Mouse (Mus musculus) kidney, embryonic 15.5 days (tissue): ENCODE measurements around the gene Whrn. TPM values are rescaled to one million over a fixed set of nuclear protein-coding genes. Genes with fewer than 3 reads are reported as not detected.

Experiments used
- ATAC-seq: fragments of 200-750 bp; cut with Nextera tagmentation; replicated peaks from 2 replicates; pipeline ENCODE4 v1.8.0; 2017; ENCODE audit warnings: moderate TSS enrichment; ENCODE audit not compliant: low FRiP score
- H3K27ac ChIP-seq: fragments of 300-500 bp; sonication (generic); 2 replicates; pipeline ENCODE4 v1.5.1; 2015; ENCODE audit warnings: mild to moderate bottlenecking, inconsistent platforms
- H3K27me3 ChIP-seq: fragments of 300-500 bp; sonication (generic); 2 replicates; pipeline ENCODE4 v1.6.1; 2015; ENCODE audit warnings: inconsistent platforms
- H3K36me3 ChIP-seq: fragments of 300-500 bp; sonication (generic); 2 replicates; pipeline ENCODE4 v1.6.1; 2015; ENCODE audit warnings: inconsistent platforms
- H3K4me1 ChIP-seq: fragments of 300-500 bp; sonication (generic); 2 replicates; pipeline ENCODE4 v1.6.1; 2015; ENCODE audit warnings: inconsistent platforms
- H3K4me2 ChIP-seq: fragments of 300-500 bp; sonication (generic); 2 replicates; pipeline ENCODE4 v1.6.1; 2015; ENCODE audit warnings: moderate library complexity, mild to moderate bottlenecking, inconsistent platforms
- H3K4me3 ChIP-seq: fragments of 300-500 bp; sonication (generic); replicated peaks from 2 replicates; pipeline ENCODE4 v1.5.1; 2015; ENCODE audit warnings: mild to moderate bottlenecking, inconsistent platforms
- H3K9ac ChIP-seq: fragments of 300-500 bp; sonication (generic); 2 replicates; pipeline ENCODE4 v1.6.1; 2015; ENCODE audit warnings: mild to moderate bottlenecking, inconsistent platforms
- H3K9me3 ChIP-seq: fragments of 300-500 bp; sonication (generic); replicated peaks from 2 replicates; pipeline ENCODE4 v1.6.1; 2016; ENCODE audit warnings: inconsistent platforms
- WGBS: fragments of 180-500 bp; shearing (Covaris S2); methylation state at CpG from one replicate; pipeline ENCODE4 v1.1.7; 2015; ENCODE audit warnings: mixed read lengths; 5-methylcytosine and 5-hydroxymethylcytosine counted together
- polyA plus RNA-seq: library from polyadenylated mRNA; unstranded; fragments of >200 nt; fragmentation: Nextera tagmentation; extraction: Ambion mirVana; gene quantifications from 2 replicates; pipeline ENCODE4 v1.2.1, GENCODE M21; 2015

Gene Whrn
- polyA plus RNA-seq, 1 experiment from 2014 or later, result 6.1 TPM

GRCm38 (mm10) chr4:63490146-63490545 is 5.6 kb downstream of the Whrn start:
- no peaks in the 10 kb centered on the region for H3K9me3 ChIP-seq
- no peaks in the 10 kb centered on the region for H3K36me3 ChIP-seq
- no peak overlapping the region for H3K4me2 ChIP-seq
- peaks cover 10% of the 10 kb centered on the region for H3K27me3 ChIP-seq
- H3K4me1 ChIP-seq, result peaks cover 44% of the 10 kb centered on the region
- H3K27ac ChIP-seq, result no peak overlapping the region
- no peak for ATAC-seq
- WGBS, result 57% methylated on average over 3 of the region's 3 CpGs
- H3K4me3 ChIP-seq, result no peak overlapping the region
- H3K9ac ChIP-seq, result no peak overlapping the region

- 71% methylated on average over 10 of the region's 10 CpGs for WGBS
These were observed 6.1 kb downstream of the Whrn start for GRCm38 (mm10) chr4:63489676-63490075.

GRCm38 (mm10) chr4:63487916-63488315 is 7.9 kb downstream of the Whrn start:
- Histone ChIP-seq H3K27ac (no peak overlapping the region), H3K4me1 (peaks cover 34% of the 10 kb centered on the region), H3K9ac (no peak overlapping the region), H3K4me3 (no peak overlapping the region), H3K4me2 (no peak overlapping the region), H3K36me3 (no peaks in the 10 kb centered on the region), H3K27me3 (no peaks in the 10 kb centered on the region), H3K9me3 (no peaks in the 10 kb centered on the region)
- WGBS, result 88% methylated on average over 2 of the region's 2 CpGs
- no peak; the same call in 1 of the 2 replicates for ATAC-seq

More at GRCm38 (mm10) chr4:63489676-63490075, 6.1 kb downstream of the Whrn start:
- H3K36me3 ChIP-seq, result no peaks in the 10 kb centered on the region
- peaks cover 6% of the 10 kb centered on the region for H3K27me3 ChIP-seq
- no peak overlapping the region for H3K4me2 ChIP-seq
- no peak overlapping the region for H3K4me3 ChIP-seq
- peaks cover 39% of the 10 kb centered on the region for H3K4me1 ChIP-seq
- no peaks in the 10 kb centered on the region for H3K9me3 ChIP-seq
- no peak for ATAC-seq
- no peak overlapping the region for H3K9ac ChIP-seq
- no peak overlapping the region for H3K27ac ChIP-seq

GRCm38 (mm10) chr4:63487256-63487655 is 8.5 kb downstream of the Whrn start:
- H3K9ac ChIP-seq, result no peak overlapping the region
- no peak for ATAC-seq

GRCm38 (mm10) chr4:63486523-63486922 is 9.3 kb downstream of the Whrn start:
- Histone ChIP-seq H3K27ac (no peak overlapping the region), H3K36me3 (no peaks in the 10 kb centered on the region), H3K27me3 (no peaks in the 10 kb centered on the region), H3K4me1 (peaks cover 39% of the 10 kb centered on the region), H3K4me3 (no peak overlapping the region), H3K9ac (no peak overlapping the region), H3K9me3 (no peaks in the 10 kb centered on the region), H3K4me2 (no peak overlapping the region)
- 56% methylated on average over 4 of the region's 4 CpGs for WGBS
- no peak for ATAC-seq

More at GRCm38 (mm10) chr4:63487256-63487655, 8.5 kb downstream of the Whrn start:
- 80% methylated on average over 6 of the region's 6 CpGs for WGBS
- Histone ChIP-seq H3K4me2 (no peak overlapping the region), H3K4me1 (peaks cover 36% of the 10 kb centered on the region), H3K36me3 (no peaks in the 10 kb centered on the region), H3K9me3 (no peaks in the 10 kb centered on the region), H3K4me3 (no peak overlapping the region), H3K27ac (no peak overlapping the region), H3K27me3 (no peaks in the 10 kb centered on the region)

- H3K27me3 ChIP-seq, result no peaks in the 10 kb centered on the region
- no peaks in the 10 kb centered on the region for H3K36me3 ChIP-seq
- no peak for ATAC-seq
- peaks cover 49% of the 10 kb centered on the region for H3K4me1 ChIP-seq
- WGBS, result 39% methylated on average over 7 of the region's 7 CpGs
- H3K4me3 ChIP-seq, result no peak overlapping the region
- H3K4me2 ChIP-seq, result no peak overlapping the region
- no peaks in the 10 kb centered on the region for H3K9me3 ChIP-seq
- no peak overlapping the region for H3K27ac ChIP-seq
- H3K9ac ChIP-seq, result no peak overlapping the region
These were observed 12.1 kb downstream of the Whrn start for GRCm38 (mm10) chr4:63483741-63484140.

- Histone ChIP-seq H3K4me2 (peak overlapping the region; percentile 33), H3K27ac (peak overlapping the region; percentile 85)
These were observed 15.0 kb downstream of the Whrn start for GRCm38 (mm10) chr4:63480845-63481167.

GRCm38 (mm10) chr4:63480098-63480844 is 15.5 kb downstream of the Whrn start:
- peak overlapping the region; percentile 33 for H3K4me2 ChIP-seq
- peak overlapping the region; percentile 85 for H3K27ac ChIP-seq
- H3K4me3 ChIP-seq, result no peak overlapping the region
- no peaks in the 10 kb centered on the region for H3K36me3 ChIP-seq
- no peaks in the 10 kb centered on the region for H3K27me3 ChIP-seq
- H3K9me3 ChIP-seq, result no peaks in the 10 kb centered on the region
- H3K9ac ChIP-seq, result 0 out of 2 replicates have a peak overlapping the region, but pooled peaks have one; percentile 14
- ATAC-seq, result peak; percentile 63
- 19% methylated on average over 11 of the region's 11 CpGs for WGBS
- peaks cover 37% of the 10 kb centered on the region for H3K4me1 ChIP-seq

More at GRCm38 (mm10) chr4:63480845-63481167, 15.0 kb downstream of the Whrn start:
- H3K36me3 ChIP-seq, result no peaks in the 10 kb centered on the region
- H3K4me3 ChIP-seq, result no peak overlapping the region
- H3K9ac ChIP-seq, result 0 out of 2 replicates have a peak overlapping the region, but pooled peaks have one; percentile 14
- H3K27me3 ChIP-seq, result no peaks in the 10 kb centered on the region
- ATAC-seq, result no peak; the same call in 1 of the 2 replicates
- peaks cover 37% of the 10 kb centered on the region for H3K4me1 ChIP-seq
- H3K9me3 ChIP-seq, result no peaks in the 10 kb centered on the region
- WGBS, result 26% methylated on average over 11 of the region's 11 CpGs

- Histone ChIP-seq H3K9me3 (no peaks in the 10 kb centered on the region), H3K27me3 (no peaks in the 10 kb centered on the region), H3K4me3 (no peak overlapping the region), H3K36me3 (no peaks in the 10 kb centered on the region), H3K4me1 (peaks cover 31% of the 10 kb centered on the region), H3K4me2 (no peak overlapping the region), H3K9ac (no peak overlapping the region), H3K27ac (no peak overlapping the region)
- ATAC-seq, result no peak
- WGBS, result 76% methylated on average over 7 of the region's 7 CpGs
These were observed 17.8 kb downstream of the Whrn start for GRCm38 (mm10) chr4:63478036-63478435.

- Histone ChIP-seq H3K27me3 (no peaks in the 10 kb centered on the region), H3K4me1 (peaks cover 24% of the 10 kb centered on the region), H3K4me2 (no peak overlapping the region), H3K27ac (no peak overlapping the region), H3K36me3 (no peaks in the 10 kb centered on the region), H3K9me3 (no peaks in the 10 kb centered on the region), H3K9ac (no peak overlapping the region), H3K4me3 (no peak overlapping the region)
- 93% methylated on average over 6 of the region's 6 CpGs for WGBS
- ATAC-seq, result no peak
These were observed 18.9 kb downstream of the Whrn start for GRCm38 (mm10) chr4:63476891-63477290.

GRCm38 (mm10) chr4:63475208-63475607 is 20.6 kb downstream of the Whrn start:
- H3K4me2 ChIP-seq, result no peak overlapping the region
- WGBS, result 54% methylated on average over 3 of the region's 3 CpGs
- H3K9me3 ChIP-seq, result no peaks in the 10 kb centered on the region
- H3K27ac ChIP-seq, result no peak overlapping the region
- no peak overlapping the region for H3K4me3 ChIP-seq
- ATAC-seq, result no peak
- H3K36me3 ChIP-seq, result no peaks in the 10 kb centered on the region
- H3K9ac ChIP-seq, result no peak overlapping the region
- H3K27me3 ChIP-seq, result no peaks in the 10 kb centered on the region
- H3K4me1 ChIP-seq, result peaks cover 10% of the 10 kb centered on the region

GRCm38 (mm10) chr4:63474439-63474838 is 21.4 kb downstream of the Whrn start:
- no peak for ATAC-seq
- H3K4me1 ChIP-seq, result peaks cover 4% of the 10 kb centered on the region; the same call in 1 of the 2 replicates
- H3K4me2 ChIP-seq, result no peak overlapping the region
- no peaks in the 10 kb centered on the region for H3K36me3 ChIP-seq
- no peak overlapping the region for H3K4me3 ChIP-seq
- no peak overlapping the region for H3K27ac ChIP-seq
- WGBS, result 16% methylated on average over 2 of the region's 2 CpGs
- no peaks in the 10 kb centered on the region for H3K9me3 ChIP-seq
- no peak overlapping the region for H3K9ac ChIP-seq
- no peaks in the 10 kb centered on the region for H3K27me3 ChIP-seq
